Mouse (Mus musculus) testis, adult 2 months (tissue): ENCODE results near the gene 2210010C04Rik. TPM values are rescaled to one million over a fixed set of nuclear protein-coding genes. Genes with fewer than 3 reads are reported as not detected.
A peak's percentile ranks its signal among the peaks of the same experiment; 100 is the strongest.

Experiments
- H3K27ac ChIP-seq: fragments of 200-500 bp; 2 replicates; pipeline ENCODE4 v1.5.1; 2012; ENCODE audit warnings: low read depth, low read length; ENCODE audit not compliant: control insufficient read depth, insufficient read depth
- H3K27me3 ChIP-seq: fragments of 200-500 bp; 2 replicates; pipeline ENCODE4 v1.6.1; 2012; ENCODE audit warnings: mild to moderate bottlenecking, low read length, moderate library complexity; ENCODE audit not compliant: control insufficient read depth, insufficient read depth
- H3K36me3 ChIP-seq: fragments of 200-500 bp; 2 replicates; pipeline ENCODE4 v1.6.1; 2012; ENCODE audit warnings: mild to moderate bottlenecking, low read length; ENCODE audit not compliant: control insufficient read depth, insufficient read depth
- H3K4me1 ChIP-seq: fragments of 200-500 bp; 2 replicates; pipeline ENCODE4 v1.6.1; 2012; ENCODE audit warnings: low read length; ENCODE audit not compliant: control insufficient read depth, insufficient read depth
- H3K4me3 ChIP-seq: fragments of 200-500 bp; 2 replicates; pipeline ENCODE4 v1.5.1; 2012; ENCODE audit warnings: low read depth, mild to moderate bottlenecking, low read length, moderate library complexity, mixed read lengths; ENCODE audit not compliant: control insufficient read depth
- CTCF ChIP-seq: fragments of 200-500 bp; IDR thresholded peaks from 2 replicates; pipeline ENCODE4 v1.5.1; 2012; ENCODE audit warnings: low read depth, mild to moderate bottlenecking, inconsistent platforms, low read length, moderate library complexity; ENCODE audit not compliant: control insufficient read depth, insufficient read depth, insufficient replicate concordance
- POLR2A ChIP-seq: fragments of 200-500 bp; IDR thresholded peaks from 2 replicates; pipeline ENCODE4 v1.6.1; 2012; ENCODE audit warnings: low read depth, mild to moderate bottlenecking, inconsistent platforms, low read length, moderate library complexity; ENCODE audit not compliant: control insufficient read depth
- polyA plus RNA-seq: library from polyadenylated mRNA; depleted of rRNA; stranded (reverse); fragments of >200 nt; gene quantifications from 2 replicates; pipeline ENCODE4 v1.2.3, GENCODE M21; 2012

2210010C04Rik gene
- polyA plus RNA-seq, 1 experiment = 0.41 TPM

- no peaks in the 10 kb centered on the region; the same call in 1 of the 2 replicates for H3K4me1 ChIP-seq
- no peak for TF ChIP-seq POLR2A
- TF ChIP-seq CTCF = no peak
- no peak overlapping the region for H3K4me3 ChIP-seq
- H3K36me3 ChIP-seq = no peaks in the 10 kb centered on the region
- H3K27me3 ChIP-seq = no peaks in the 10 kb centered on the region
- peak overlapping the region; percentile 10; the same call in 1 of the 2 replicates for H3K27ac ChIP-seq
Measured at GRCm38 (mm10) chr6:41061085-41061484, 25.8 kb upstream of the 2210010C04Rik start.

GRCm38 (mm10) chr6:41057653-41058052, 22.3 kb upstream of the 2210010C04Rik start:
- H3K36me3 ChIP-seq = no peaks in the 10 kb centered on the region
- no peak overlapping the region for H3K4me3 ChIP-seq
- H3K27me3 ChIP-seq = no peaks in the 10 kb centered on the region
- H3K4me1 ChIP-seq = no peaks in the 10 kb centered on the region; the same call in 1 of the 2 replicates
- H3K27ac ChIP-seq = no peak overlapping the region
- TF ChIP-seq CTCF (no peak), POLR2A (no peak)

- H3K4me1 ChIP-seq = no peaks in the 10 kb centered on the region
Measured at GRCm38 (mm10) chr6:41055581-41055980, 20.3 kb upstream of the 2210010C04Rik start.

GRCm38 (mm10) chr6:41054379-41054778, 19.1 kb upstream of the 2210010C04Rik start:
- TF ChIP-seq POLR2A (no peak), CTCF (no peak)

More at GRCm38 (mm10) chr6:41055581-41055980, 20.3 kb upstream of the 2210010C04Rik start:
- TF ChIP-seq POLR2A = no peak
- peak; percentile 20; the same call in 1 of the 2 replicates for TF ChIP-seq CTCF
- no peak overlapping the region for H3K27ac ChIP-seq
- H3K27me3 ChIP-seq = no peaks in the 10 kb centered on the region
- H3K36me3 ChIP-seq = no peaks in the 10 kb centered on the region
- no peak overlapping the region for H3K4me3 ChIP-seq

GRCm38 (mm10) chr6:41051824-41052223, 16.5 kb upstream of the 2210010C04Rik start:
- Histone ChIP-seq H3K27ac (no peak overlapping the region), H3K4me3 (no peak overlapping the region), H3K36me3 (no peaks in the 10 kb centered on the region), H3K27me3 (no peaks in the 10 kb centered on the region), H3K4me1 (no peaks in the 10 kb centered on the region)
- no peak for TF ChIP-seq POLR2A
- TF ChIP-seq CTCF = no peak

More at GRCm38 (mm10) chr6:41054379-41054778, 19.1 kb upstream of the 2210010C04Rik start:
- no peaks in the 10 kb centered on the region for H3K27me3 ChIP-seq
- no peak overlapping the region for H3K4me3 ChIP-seq
- no peaks in the 10 kb centered on the region for H3K36me3 ChIP-seq
- no peaks in the 10 kb centered on the region for H3K4me1 ChIP-seq
- H3K27ac ChIP-seq = no peak overlapping the region

GRCm38 (mm10) chr6:41048602-41049001, 13.3 kb upstream of the 2210010C04Rik start:
- TF ChIP-seq CTCF = no peak
- no peak for TF ChIP-seq POLR2A
- Histone ChIP-seq H3K4me3 (no peak overlapping the region), H3K4me1 (no peaks in the 10 kb centered on the region), H3K27me3 (no peaks in the 10 kb centered on the region), H3K36me3 (no peaks in the 10 kb centered on the region), H3K27ac (no peak overlapping the region)

- Histone ChIP-seq H3K36me3 (no peaks in the 10 kb centered on the region), H3K27ac (no peak overlapping the region), H3K27me3 (no peaks in the 10 kb centered on the region), H3K4me1 (no peaks in the 10 kb centered on the region), H3K4me3 (no peak overlapping the region)
- TF ChIP-seq POLR2A = no peak
- TF ChIP-seq CTCF = no peak
Measured at GRCm38 (mm10) chr6:41047961-41048360, 12.7 kb upstream of the 2210010C04Rik start.

GRCm38 (mm10) chr6:41047202-41047601, 11.9 kb upstream of the 2210010C04Rik start:
- TF ChIP-seq POLR2A (no peak), CTCF (no peak)
- H3K27ac ChIP-seq = no peak overlapping the region
- H3K4me1 ChIP-seq = no peaks in the 10 kb centered on the region
- no peaks in the 10 kb centered on the region for H3K27me3 ChIP-seq
- H3K4me3 ChIP-seq = no peak overlapping the region
- no peaks in the 10 kb centered on the region for H3K36me3 ChIP-seq
